Mouse (Mus musculus): ENCODE measurements around the gene Nipal4.

- TF ChIP-seq EP300 (IDR thresholded peaks at IDR 0.05; ENCODE audit: insufficient read depth, low read depth, low read length) (no peak), CTCF (IDR thresholded peaks at IDR 0.05) (no peak)
These were observed 19.2 kb upstream of the Nipal4 start for GRCm38 (mm10) chr11:46185486-46185885.

Measured in heart, adult 2 months (tissue).